Mouse (Mus musculus) sigmoid colon, adult 10 weeks (tissue): ENCODE results near the gene Pnpla1. TPM values are rescaled to one million over a fixed set of nuclear protein-coding genes. Genes with fewer than 3 reads are reported as not detected.

Experiments
- polyA plus RNA-seq: library from polyadenylated mRNA; stranded (reverse); fragments of 350-450 nt; fragmentation: Illumina TruSeq; extraction: RNeasy Lipid Tissue Mini Kit (QIAGEN cat#74804); gene quantifications from one replicate; pipeline ENCODE4 v1.2.3, GENCODE M21; 2014; ENCODE audit warnings: low read depth, low replicate concordance

The Pnpla1 gene
- polyA plus RNA-seq = 0.82 TPM

DNA sequence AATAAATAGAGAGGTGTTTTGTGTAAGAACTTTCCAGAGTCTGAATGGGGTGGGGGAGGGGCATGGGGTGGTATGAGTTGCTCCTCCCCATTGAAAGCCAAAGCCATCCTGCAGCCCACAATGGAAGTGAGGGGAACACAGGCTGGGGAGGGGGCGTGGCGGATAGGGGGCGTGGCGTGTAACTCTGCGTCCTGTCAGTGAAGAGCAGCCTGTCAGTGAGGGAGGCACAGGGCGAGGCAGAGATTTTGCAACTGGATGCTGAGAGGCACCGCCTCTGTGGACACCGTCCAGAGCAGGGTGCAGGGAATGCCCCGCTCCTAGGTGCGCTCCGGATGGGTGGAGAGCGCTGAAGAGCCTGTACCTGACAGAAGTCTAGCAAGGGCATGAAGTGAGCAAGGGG, at the start of gene Pnpla1:
Gene Pnpla1, plus strand, starts transcription at position 207 of the 400 bp plus-strand sequence.

DNA sequence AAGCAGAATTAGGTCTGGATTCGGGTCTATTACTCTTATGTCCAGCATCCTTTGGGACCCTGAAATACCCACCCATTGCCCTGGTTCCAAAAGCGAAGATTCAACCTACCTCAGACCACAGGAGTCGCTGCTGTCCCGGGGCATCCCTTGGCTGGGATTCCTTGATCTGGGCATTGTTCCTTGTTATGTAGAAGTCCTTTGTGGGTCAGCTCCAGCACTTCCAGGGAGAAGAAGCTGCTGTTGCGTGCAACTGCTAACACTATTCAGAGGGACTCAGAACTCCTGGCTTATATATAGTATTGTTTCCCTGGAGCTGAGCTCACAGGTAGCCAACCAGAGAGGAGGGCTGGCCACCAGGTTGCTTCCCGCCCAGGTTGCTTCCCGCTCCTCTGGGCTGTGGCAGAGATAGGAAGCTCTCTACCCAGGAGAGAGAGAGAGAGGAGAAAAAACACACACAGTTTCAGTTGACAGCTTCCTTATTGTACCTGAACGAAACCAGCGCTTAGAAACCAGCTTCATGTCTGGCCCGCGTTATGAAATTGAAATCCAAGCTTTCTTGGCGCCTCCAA, 56.9 kb downstream of the Pnpla1 start, which contains the start of gene 4930539E08Rik:
Gene 4930539E08Rik, minus strand, starts transcription at position 265 of the 569 bp plus-strand sequence.

Other genes starting within 250 kb of the Pnpla1 start
- gene Srpk1, start 235.7 kb upstream of the Pnpla1 start, polyA plus RNA-seq = 151 TPM
- not detected for gene Slc26a8, start 168.2 kb upstream of the Pnpla1 start, polyA plus RNA-seq
- 59.6 TPM for gene Mapk14, start 167.1 kb upstream of the Pnpla1 start, polyA plus RNA-seq
- 7.2 TPM for gene AC170998.1, start 132.3 kb upstream of the Pnpla1 start, polyA plus RNA-seq
- 8.5 TPM for gene Mapk13, start 89.1 kb upstream of the Pnpla1 start, polyA plus RNA-seq
- 65.9 TPM for gene Brpf3, start 57.3 kb upstream of the Pnpla1 start, polyA plus RNA-seq
- 53.6 TPM for gene 4930539E08Rik, start 56.9 kb downstream of the Pnpla1 start, polyA plus RNA-seq
- not detected for gene Pxt1, start 85.4 kb downstream of the Pnpla1 start, polyA plus RNA-seq
- gene Kctd20, start 93.5 kb downstream of the Pnpla1 start, polyA plus RNA-seq = 40.3 TPM
- gene Stk38, start 149.6 kb downstream of the Pnpla1 start, polyA plus RNA-seq = 206 TPM
- 525 TPM for gene Srsf3, start 174.2 kb downstream of the Pnpla1 start, polyA plus RNA-seq
- 148 TPM for gene Cdkn1a, start 232.6 kb downstream of the Pnpla1 start, polyA plus RNA-seq